Mouse (Mus musculus) myocyte (in vitro differentiated cells): ENCODE data around the gene Rabgef1. TPM values are rescaled to one million over a fixed set of nuclear protein-coding genes. Genes with fewer than 3 reads are reported as not detected.

Experiments used
- H3K27me3 ChIP-seq: one replicate; pipeline ENCODE4 v1.6.1; 2011; ENCODE audit not compliant: control insufficient read depth, insufficient read depth, insufficient read length
- H3K36me3 ChIP-seq: one replicate; pipeline ENCODE4 v1.6.1; 2011; ENCODE audit not compliant: control insufficient read depth, insufficient read depth
- H3K4me2 ChIP-seq: one replicate; pipeline ENCODE4 v1.6.1; 2011; ENCODE audit warnings: low read depth, control low read depth
- H3K4me3 ChIP-seq: one replicate; pipeline ENCODE4 v1.5.1; 2011; ENCODE audit warnings: mild to moderate bottlenecking, control low read depth, moderate library complexity
- H3K79me2 ChIP-seq: one replicate; pipeline ENCODE4 v1.6.1; 2011; ENCODE audit not compliant: control insufficient read depth, insufficient read depth
- H3ac ChIP-seq: one replicate; pipeline ENCODE4 v1.6.1; 2011; ENCODE audit not compliant: control insufficient read depth, insufficient read length
- CEBPB ChIP-seq: IDR thresholded peaks from 2 replicates; pipeline ENCODE4 v1.6.1; 2011; ENCODE audit warnings: mild to moderate bottlenecking, moderate library complexity; ENCODE audit not compliant: poor library complexity, insufficient read depth, severe bottlenecking
- E2F4 ChIP-seq: IDR thresholded peaks from one replicate; pipeline ENCODE4 v1.6.1; 2011; ENCODE audit warnings: mild to moderate bottlenecking, control low read depth, moderate library complexity; ENCODE audit not compliant: insufficient read depth
- MAX ChIP-seq: IDR thresholded peaks from one replicate; pipeline ENCODE4 v1.6.1; 2011; ENCODE audit warnings: low read depth, mild to moderate bottlenecking, control low read depth
- MYOD1 ChIP-seq, 3 experiments: IDR thresholded peaks; one replicate each; pipeline ENCODE4 v1.6.1; 2011; ENCODE audit warnings: control low read depth in 2 of 3, low read depth in 2 of 3, mild to moderate bottlenecking in 2 of 3, moderate library complexity in 1 of 3; ENCODE audit not compliant: insufficient read length in 2 of 3, control insufficient read depth in 1 of 3
- MYOG ChIP-seq, 3 experiments: IDR thresholded peaks; one replicate each; pipeline ENCODE4 v1.6.1; 2011; ENCODE audit warnings: control low read depth in 2 of 3, low read depth in 2 of 3, mild to moderate bottlenecking in 2 of 3; ENCODE audit not compliant: insufficient read length in 2 of 3, control insufficient read depth in 1 of 3, insufficient read depth in 1 of 3
- POLR2A ChIP-seq: IDR thresholded peaks from one replicate; pipeline ENCODE4 v1.6.1; 2011; ENCODE audit warnings: low read depth, mild to moderate bottlenecking, control low read depth, moderate library complexity; ENCODE audit not compliant: insufficient read length
- POLR2AphosphoS2 ChIP-seq: IDR thresholded peaks from one replicate; pipeline ENCODE4 v1.6.1; 2011; ENCODE audit warnings: low read depth, control low read depth; ENCODE audit not compliant: insufficient read length
- REST ChIP-seq: IDR thresholded peaks from one replicate; pipeline ENCODE4 v1.6.1; 2011; ENCODE audit warnings: mild to moderate bottlenecking, control low read depth, moderate library complexity; ENCODE audit not compliant: insufficient read depth, insufficient read length
- SRF ChIP-seq: IDR thresholded peaks from one replicate; pipeline ENCODE4 v1.6.1; 2011; ENCODE audit warnings: low read depth; ENCODE audit not compliant: control insufficient read depth, insufficient read length
- TCF12 ChIP-seq: IDR thresholded peaks from one replicate; pipeline ENCODE4 v1.6.1; 2011; ENCODE audit warnings: mild to moderate bottlenecking, control low read depth; ENCODE audit not compliant: poor library complexity, insufficient read depth, severe bottlenecking
- TCF3 ChIP-seq: IDR thresholded peaks from one replicate; pipeline ENCODE4 v1.6.1; 2011; ENCODE audit warnings: low read depth, control low read depth; ENCODE audit not compliant: insufficient read length
- USF1 ChIP-seq: IDR thresholded peaks from one replicate; pipeline ENCODE4 v1.6.1; 2011; ENCODE audit warnings: low read depth, mild to moderate bottlenecking, control low read depth, moderate library complexity
- polyA plus RNA-seq: library from polyadenylated mRNA; unstranded; fragments of >200 nt; fragmentation: generic; extraction: Trizol; gene quantifications from one replicate; pipeline ENCODE4 v1.2.1, GENCODE M21; 2012; ENCODE audit warnings: missing spikeins

Rabgef1 gene
- polyA plus RNA-seq, 1 experiment = 18.8 TPM

- Histone ChIP-seq H3K4me2 (no peak overlapping the region), H3K36me3 (peaks cover 25% of the 10 kb centered on the region), H3K27me3 (no peaks in the 10 kb centered on the region), H3ac (no peak overlapping the region), H3K79me2 (peaks cover 66% of the 10 kb centered on the region), H3K4me3 (no peak overlapping the region)
- TF ChIP-seq CEBPB = no peak
- TF ChIP-seq POLR2A = no peak
- TF ChIP-seq REST = no peak
Measured at GRCm38 (mm10) chr5:130228120-130228519, 56.5 kb downstream of the Rabgef1 start.

- peaks cover 3% of the 10 kb centered on the region for H3K79me2 ChIP-seq
- H3K4me3 ChIP-seq = no peak overlapping the region
- no peak overlapping the region for H3ac ChIP-seq
- TF ChIP-seq TCF3 (no peak), REST (no peak), POLR2AphosphoS2 (peak; percentile 13), USF1 (no peak), MYOG (IDR thresholded peaks at IDR 0.05; ENCODE audit: control insufficient read depth in 1 of 3, insufficient read depth in 1 of 3, insufficient read length in 2 of 3, low read depth in 2 of 3) (no peak)
- H3K27me3 ChIP-seq = no peaks in the 10 kb centered on the region
- H3K4me2 ChIP-seq = no peak overlapping the region
- H3K36me3 ChIP-seq = peaks cover 57% of the 10 kb centered on the region
Measured at GRCm38 (mm10) chr5:130236302-130236701, 64.7 kb downstream of the Rabgef1 start.

DNA sequence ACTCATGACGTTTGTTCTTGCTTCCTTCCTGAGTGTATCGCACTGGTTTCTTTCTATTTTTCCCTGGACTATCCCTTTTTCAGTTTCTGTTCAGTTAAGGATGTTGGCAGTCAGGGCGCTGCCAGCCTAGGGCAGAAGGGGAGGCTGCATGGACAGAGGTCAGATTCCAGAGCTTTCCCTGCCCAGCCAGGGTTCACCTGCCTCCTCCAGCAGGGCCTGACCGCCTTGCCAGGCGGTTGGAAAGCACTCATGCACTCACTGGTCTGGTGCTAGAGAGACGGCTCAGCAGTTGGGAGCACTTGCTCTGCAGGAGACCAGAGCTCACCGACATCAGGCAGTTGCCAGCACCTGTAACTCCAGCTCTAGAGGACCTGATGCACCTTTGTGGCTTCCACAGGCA is 67.6 kb downstream of the Rabgef1 start:
- Histone ChIP-seq H3K79me2 (no peaks in the 10 kb centered on the region), H3K36me3 (peaks cover 50% of the 10 kb centered on the region), H3K27me3 (no peaks in the 10 kb centered on the region), H3K4me3 (no peak overlapping the region), H3K4me2 (no peak overlapping the region), H3ac (no peak overlapping the region)
- no peak for TF ChIP-seq SRF
- TF ChIP-seq CEBPB = no peak
- TF ChIP-seq USF1 = no peak
- TF ChIP-seq POLR2A = no peak
- TF ChIP-seq E2F4 = no peak
- TF ChIP-seq MYOD1 (IDR thresholded peaks at IDR 0.05; ENCODE audit: control insufficient read depth in 1 of 3, insufficient read length in 2 of 3, low read depth in 2 of 3) = no peak
- TF ChIP-seq MAX = no peak
- no peak for TF ChIP-seq TCF12
- no peak for TF ChIP-seq MYOG (IDR thresholded peaks at IDR 0.05; ENCODE audit: control insufficient read depth in 1 of 3, insufficient read depth in 1 of 3, insufficient read length in 2 of 3, low read depth in 2 of 3)
- no peak for TF ChIP-seq POLR2AphosphoS2
- TF ChIP-seq REST = no peak

GRCm38 (mm10) chr5:130239856-130240255 is 68.3 kb downstream of the Rabgef1 start:
- Histone ChIP-seq H3K36me3 (peaks cover 44% of the 10 kb centered on the region), H3K4me2 (no peak overlapping the region), H3K4me3 (no peak overlapping the region), H3K27me3 (no peaks in the 10 kb centered on the region), H3ac (no peak overlapping the region), H3K79me2 (no peaks in the 10 kb centered on the region)
- TF ChIP-seq MYOD1 (IDR thresholded peaks at IDR 0.05; ENCODE audit: control insufficient read depth in 1 of 3, insufficient read length in 2 of 3, low read depth in 2 of 3) (peak in 2 of 3 experiments; percentile 72 to 79), TCF3 (no peak), POLR2AphosphoS2 (peak; percentile 8)

DNA sequence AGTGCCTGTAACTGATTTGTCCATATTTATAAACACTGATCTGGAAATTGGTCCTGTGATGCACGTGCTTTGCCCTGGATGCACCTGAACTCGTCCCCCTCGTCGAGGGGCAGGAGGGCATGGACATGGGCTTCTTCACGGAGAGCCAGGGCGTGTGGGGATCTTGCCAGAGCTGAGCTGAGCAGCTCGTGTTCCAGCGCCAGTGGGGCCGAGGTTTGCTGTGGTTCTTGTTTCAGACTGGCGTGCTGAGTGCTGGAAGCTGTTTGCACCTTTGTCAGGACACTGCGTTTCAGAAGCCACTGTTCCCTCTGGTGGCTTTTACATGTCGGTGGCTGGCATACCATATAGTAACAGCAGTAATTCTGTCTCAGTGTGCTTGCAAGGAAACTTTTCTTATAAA is 69.8 kb downstream of the Rabgef1 start:
- no peak overlapping the region for H3ac ChIP-seq
- no peaks in the 10 kb centered on the region for H3K27me3 ChIP-seq
- no peaks in the 10 kb centered on the region for H3K79me2 ChIP-seq
- peak; percentile 21 for TF ChIP-seq POLR2AphosphoS2
- no peak for TF ChIP-seq MYOG (IDR thresholded peaks at IDR 0.05; ENCODE audit: control insufficient read depth in 1 of 3, insufficient read depth in 1 of 3, insufficient read length in 2 of 3, low read depth in 2 of 3)
- TF ChIP-seq POLR2A = no peak
- no peak for TF ChIP-seq USF1
- no peak overlapping the region for H3K4me3 ChIP-seq
- no peak overlapping the region for H3K4me2 ChIP-seq
- H3K36me3 ChIP-seq = peaks cover 52% of the 10 kb centered on the region

GRCm38 (mm10) chr5:130247823-130248222 is 76.2 kb downstream of the Rabgef1 start:
- TF ChIP-seq MAX = no peak
- TF ChIP-seq MYOG (IDR thresholded peaks at IDR 0.05; ENCODE audit: control insufficient read depth in 1 of 3, insufficient read depth in 1 of 3, insufficient read length in 2 of 3, low read depth in 2 of 3) = no peak
- no peak for TF ChIP-seq TCF3
- no peak for TF ChIP-seq E2F4
- TF ChIP-seq REST = no peak
- TF ChIP-seq POLR2AphosphoS2 = no peak
- no peak for TF ChIP-seq SRF
- no peak for TF ChIP-seq POLR2A
- TF ChIP-seq CEBPB = no peak
- TF ChIP-seq MYOD1 (IDR thresholded peaks at IDR 0.05; ENCODE audit: control insufficient read depth in 1 of 3, insufficient read length in 2 of 3, low read depth in 2 of 3) = no peak
- no peak for TF ChIP-seq USF1
- no peak for TF ChIP-seq TCF12
- no peak overlapping the region for H3ac ChIP-seq
- H3K4me2 ChIP-seq = no peak overlapping the region
- no peak overlapping the region for H3K4me3 ChIP-seq
- H3K36me3 ChIP-seq = peaks cover 60% of the 10 kb centered on the region
- H3K79me2 ChIP-seq = peaks cover 16% of the 10 kb centered on the region
- H3K27me3 ChIP-seq = no peaks in the 10 kb centered on the region
